Mouse (Mus musculus): ENCODE data around the gene Depdc5. TPM values are rescaled to one million over a fixed set of nuclear protein-coding genes. Genes with fewer than 3 reads are reported as not detected.

The Depdc5 gene
- polyA plus RNA-seq, 1 experiment from 2014 or later = 40.3 TPM

- no peak overlapping the region for H3K9ac ChIP-seq (ENCODE audit: low read length)
- H3K27ac ChIP-seq (ENCODE audit: low read depth, low read length) = no peak overlapping the region
Observed at GRCm38 (mm10) chr5:32922906-32923305, 59.4 kb downstream of the Depdc5 start.

GRCm38 (mm10) chr5:32930761-32931160, 67.3 kb downstream of the Depdc5 start:
- no peaks in the 10 kb centered on the region for H3K9me3 ChIP-seq (ENCODE audit: control insufficient read depth, low read length)
- peaks cover 2% of the 10 kb centered on the region; the same call in 1 of the 2 replicates for H3K36me3 ChIP-seq (ENCODE audit: control insufficient read depth, insufficient read depth, low read length)
- H3K9ac ChIP-seq (ENCODE audit: low read length) = no peak overlapping the region
- no peak overlapping the region for H3K4me2 ChIP-seq (ENCODE audit: low read depth, low read length, severe bottlenecking)
- ATAC-seq (replicated peaks; ENCODE audit: low FRiP score) = no peak
- no peak overlapping the region for H3K27ac ChIP-seq (ENCODE audit: low read depth, low read length)
- DNase-seq (ENCODE audit: low spot score) = no peak
- no peak overlapping the region for H3K4me3 ChIP-seq (ENCODE audit: low read depth, low read length)
- WGBS = 84% methylated on average over 2 of the region's 2 CpGs
- H3K27me3 ChIP-seq (ENCODE audit: control insufficient read depth, insufficient read depth, low read length) = no peaks in the 10 kb centered on the region
- H3K4me1 ChIP-seq (replicated peaks; ENCODE audit: control insufficient read depth, insufficient read depth, low read length) = no peaks in the 10 kb centered on the region

More at GRCm38 (mm10) chr5:32922906-32923305, 59.4 kb downstream of the Depdc5 start:
- 88% methylated on average over 4 of the region's 4 CpGs for WGBS
- no peak overlapping the region for H3K4me2 ChIP-seq (ENCODE audit: low read depth, low read length, severe bottlenecking)
- H3K9me3 ChIP-seq (ENCODE audit: control insufficient read depth, low read length) = no peaks in the 10 kb centered on the region
- ATAC-seq (replicated peaks; ENCODE audit: low FRiP score) (no peak), DNase-seq (ENCODE audit: low spot score) (no peak)
- no peaks in the 10 kb centered on the region for H3K27me3 ChIP-seq (ENCODE audit: control insufficient read depth, insufficient read depth, low read length)
- no peak overlapping the region for H3K4me3 ChIP-seq (ENCODE audit: low read depth, low read length)
- H3K4me1 ChIP-seq (replicated peaks; ENCODE audit: control insufficient read depth, insufficient read depth, low read length) = no peaks in the 10 kb centered on the region
- H3K36me3 ChIP-seq (ENCODE audit: control insufficient read depth, insufficient read depth, low read length) = no peaks in the 10 kb centered on the region; the same call in 1 of the 2 replicates

GRCm38 (mm10) chr5:32934654-32935053, 71.2 kb downstream of the Depdc5 start:
- Histone ChIP-seq H3K4me1 (replicated peaks; ENCODE audit: control insufficient read depth, insufficient read depth, low read length) (no peaks in the 10 kb centered on the region), H3K9ac (ENCODE audit: low read length) (no peak overlapping the region), H3K9me3 (ENCODE audit: control insufficient read depth, low read length) (no peaks in the 10 kb centered on the region), H3K4me3 (ENCODE audit: low read depth, low read length) (no peak overlapping the region), H3K36me3 (ENCODE audit: control insufficient read depth, insufficient read depth, low read length) (peaks cover 3% of the 10 kb centered on the region; the same call in 1 of the 2 replicates), H3K27me3 (ENCODE audit: control insufficient read depth, insufficient read depth, low read length) (no peaks in the 10 kb centered on the region), H3K4me2 (ENCODE audit: low read depth, low read length, severe bottlenecking) (no peak overlapping the region), H3K27ac (ENCODE audit: low read depth, low read length) (no peak overlapping the region)
- DNase-seq (ENCODE audit: low spot score) (no peak), ATAC-seq (replicated peaks; ENCODE audit: low FRiP score) (no peak)
- 59% methylated on average over 2 of the region's 2 CpGs for WGBS

GRCm38 (mm10) chr5:32940586-32940985, 77.1 kb downstream of the Depdc5 start:
- peaks cover 6% of the 10 kb centered on the region; the same call in 1 of the 2 replicates for H3K36me3 ChIP-seq (ENCODE audit: control insufficient read depth, insufficient read depth, low read length)

GRCm38 (mm10) chr5:32941209-32941924, 77.9 kb downstream of the Depdc5 start:
- Histone ChIP-seq H3K4me2 (ENCODE audit: low read depth, low read length, severe bottlenecking) (no peak overlapping the region), H3K9ac (ENCODE audit: low read length) (no peak overlapping the region), H3K4me3 (ENCODE audit: low read depth, low read length) (no peak overlapping the region), H3K9me3 (ENCODE audit: control insufficient read depth, low read length) (no peaks in the 10 kb centered on the region), H3K27ac (ENCODE audit: low read depth, low read length) (no peak overlapping the region), H3K27me3 (ENCODE audit: control insufficient read depth, insufficient read depth, low read length) (no peaks in the 10 kb centered on the region), H3K36me3 (ENCODE audit: control insufficient read depth, insufficient read depth, low read length) (peaks cover 6% of the 10 kb centered on the region; the same call in 1 of the 2 replicates), H3K4me1 (replicated peaks; ENCODE audit: control insufficient read depth, insufficient read depth, low read length) (no peaks in the 10 kb centered on the region; the same call in 1 of the 2 replicates)
- 97% methylated on average over 8 of the region's 8 CpGs for WGBS
- no peak for DNase-seq (ENCODE audit: low spot score)
- ATAC-seq (replicated peaks; ENCODE audit: low FRiP score) = no peak

More at GRCm38 (mm10) chr5:32940586-32940985, 77.1 kb downstream of the Depdc5 start:
- H3K4me2 ChIP-seq (ENCODE audit: low read depth, low read length, severe bottlenecking) = no peak overlapping the region
- H3K9me3 ChIP-seq (ENCODE audit: control insufficient read depth, low read length) = no peaks in the 10 kb centered on the region
- DNase-seq (ENCODE audit: low spot score) = no peak
- no peak overlapping the region for H3K4me3 ChIP-seq (ENCODE audit: low read depth, low read length)
- no peak overlapping the region for H3K9ac ChIP-seq (ENCODE audit: low read length)
- WGBS = 90% methylated on average over 7 of the region's 7 CpGs
- H3K27ac ChIP-seq (ENCODE audit: low read depth, low read length) = no peak overlapping the region
- no peaks in the 10 kb centered on the region; the same call in 1 of the 2 replicates for H3K4me1 ChIP-seq (replicated peaks; ENCODE audit: control insufficient read depth, insufficient read depth, low read length)
- no peak for ATAC-seq (replicated peaks; ENCODE audit: low FRiP score)
- H3K27me3 ChIP-seq (ENCODE audit: control insufficient read depth, insufficient read depth, low read length) = no peaks in the 10 kb centered on the region

- Histone ChIP-seq H3K9me3 (ENCODE audit: control insufficient read depth, low read length) (no peaks in the 10 kb centered on the region), H3K4me2 (ENCODE audit: low read depth, low read length, severe bottlenecking) (no peak overlapping the region), H3K36me3 (ENCODE audit: control insufficient read depth, insufficient read depth, low read length) (peaks cover 3% of the 10 kb centered on the region; the same call in 1 of the 2 replicates), H3K27ac (ENCODE audit: low read depth, low read length) (no peak overlapping the region), H3K27me3 (ENCODE audit: control insufficient read depth, insufficient read depth, low read length) (no peaks in the 10 kb centered on the region), H3K4me1 (replicated peaks; ENCODE audit: control insufficient read depth, insufficient read depth, low read length) (no peaks in the 10 kb centered on the region; the same call in 1 of the 2 replicates), H3K9ac (ENCODE audit: low read length) (no peak overlapping the region), H3K4me3 (ENCODE audit: low read depth, low read length) (no peak overlapping the region)
- 95% methylated on average over 6 of the region's 6 CpGs for WGBS
- ATAC-seq (replicated peaks; ENCODE audit: low FRiP score) (no peak), DNase-seq (ENCODE audit: low spot score) (no peak)
Observed at GRCm38 (mm10) chr5:32950077-32950476, 86.6 kb downstream of the Depdc5 start.

- H3K36me3 ChIP-seq (ENCODE audit: control insufficient read depth, insufficient read depth, low read length) = peaks cover 2% of the 10 kb centered on the region; the same call in 1 of the 2 replicates
- ATAC-seq (replicated peaks; ENCODE audit: low FRiP score) (no peak), DNase-seq (ENCODE audit: low spot score) (no peak)
- WGBS = 84% methylated on average over 3 of the region's 3 CpGs
- no peak overlapping the region for H3K9ac ChIP-seq (ENCODE audit: low read length)
- H3K4me1 ChIP-seq (replicated peaks; ENCODE audit: control insufficient read depth, insufficient read depth, low read length) = no peaks in the 10 kb centered on the region
- no peak overlapping the region for H3K4me3 ChIP-seq (ENCODE audit: low read depth, low read length)
- no peaks in the 10 kb centered on the region for H3K9me3 ChIP-seq (ENCODE audit: control insufficient read depth, low read length)
- H3K27me3 ChIP-seq (ENCODE audit: control insufficient read depth, insufficient read depth, low read length) = no peaks in the 10 kb centered on the region
- no peak overlapping the region for H3K4me2 ChIP-seq (ENCODE audit: low read depth, low read length, severe bottlenecking)
- H3K27ac ChIP-seq (ENCODE audit: low read depth, low read length) = no peak overlapping the region
Observed at GRCm38 (mm10) chr5:32950702-32951274, 87.3 kb downstream of the Depdc5 start.

- Histone ChIP-seq H3K4me3 (ENCODE audit: low read depth, low read length) (no peak overlapping the region), H3K9ac (ENCODE audit: low read length) (no peak overlapping the region), H3K9me3 (ENCODE audit: control insufficient read depth, low read length) (no peaks in the 10 kb centered on the region), H3K4me1 (replicated peaks; ENCODE audit: control insufficient read depth, insufficient read depth, low read length) (no peaks in the 10 kb centered on the region), H3K27ac (ENCODE audit: low read depth, low read length) (no peak overlapping the region), H3K36me3 (ENCODE audit: control insufficient read depth, insufficient read depth, low read length) (peaks cover 2% of the 10 kb centered on the region; the same call in 1 of the 2 replicates), H3K27me3 (ENCODE audit: control insufficient read depth, insufficient read depth, low read length) (no peaks in the 10 kb centered on the region), H3K4me2 (ENCODE audit: low read depth, low read length, severe bottlenecking) (no peak overlapping the region)
- no peak for ATAC-seq (replicated peaks; ENCODE audit: low FRiP score)
- WGBS = 89% methylated on average over 4 of the region's 4 CpGs
- no peak for DNase-seq (ENCODE audit: low spot score)
Observed at GRCm38 (mm10) chr5:32955716-32956115, 92.2 kb downstream of the Depdc5 start.

All from forebrain, embryonic 11.5 days (tissue).